Comparison of ENCODE assay signal across 11 mouse cellular contexts in the genomic region with DNA sequence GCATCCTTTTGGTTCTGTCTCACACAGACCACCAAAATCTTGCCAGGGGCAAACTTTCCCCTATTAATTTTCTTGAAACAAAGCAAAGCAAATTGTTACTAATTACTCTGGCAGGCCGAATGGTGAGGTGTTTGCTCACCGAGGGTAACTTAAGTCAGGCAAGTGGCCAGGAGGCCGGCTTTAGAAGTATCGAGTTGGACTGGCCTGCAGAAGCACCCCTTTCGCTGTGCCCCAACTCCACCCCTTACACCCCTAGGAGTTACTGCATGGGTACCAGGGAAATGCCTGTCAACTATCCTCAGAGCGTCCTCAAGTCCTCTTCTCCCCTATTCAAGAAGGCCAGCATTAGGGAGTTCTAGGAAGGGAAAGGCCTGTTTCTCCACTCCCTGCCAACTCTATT. TPM values are rescaled to one million over a fixed set of nuclear protein-coding genes. Genes with fewer than 3 reads are reported as not detected.
DNase-seq lines count a peak whose midpoint lies in the region; ATAC-seq and TF ChIP-seq lines count a peak whose summit lies in the region.
"Had no signal": no experiment of that assay in that cellular context is flagged by ENCODE, and none has a peak within 500 bp of the region (broad histone marks: within the 10 kb centered on the region; RNA-seq: fewer than 3 reads in every experiment).

No protein-coding gene starts in this region.

- peaks cover 60% of the 10 kb centered on the region for H3K4me1 ChIP-seq in hindbrain, embryonic 10.5 days (replicated peaks)
- H3K4me1 ChIP-seq in hindbrain, embryonic 11.5 days (replicated peaks; ENCODE audit: control insufficient read depth, insufficient read depth, low read length): peaks cover 4% of the 10 kb centered on the region; the same call in 1 of the 2 replicates
- peaks cover 21% of the 10 kb centered on the region for H3K4me1 ChIP-seq in stomach, embryonic 16.5 days (ENCODE audit: control insufficient read depth, insufficient read depth, low read length)
- H3K4me1 ChIP-seq in stomach, postnatal 0 days (replicated peaks; ENCODE audit: control insufficient read depth, insufficient read depth): no peaks in the 10 kb centered on the region; the same call in none of the 2 replicates

- H3K27me3 ChIP-seq in hindbrain, embryonic 10.5 days (ENCODE audit: insufficient read depth, poor library complexity, severe bottlenecking): peaks cover 64% of the 10 kb centered on the region
- peaks cover 14% of the 10 kb centered on the region for H3K27me3 ChIP-seq in hindbrain, embryonic 11.5 days (ENCODE audit: control insufficient read depth, insufficient read depth, low read length)
- H3K27me3 ChIP-seq in stomach, embryonic 16.5 days (ENCODE audit: control insufficient read depth, insufficient read depth, low read length): peaks cover 3% of the 10 kb centered on the region; the same call in 1 of the 2 replicates
- no peaks in the 10 kb centered on the region for H3K27me3 ChIP-seq in stomach, postnatal 0 days (ENCODE audit: control insufficient read depth, insufficient read depth, low read length)

- H3K4me2 ChIP-seq in hindbrain, embryonic 11.5 days (replicated peaks; ENCODE audit: low read depth, low read length): no peak overlapping the region
- H3K4me2 ChIP-seq in stomach, embryonic 16.5 days (ENCODE audit: low read depth, low read length): no peak overlapping the region
- no peak overlapping the region for H3K4me2 ChIP-seq in stomach, postnatal 0 days (replicated peaks; ENCODE audit: low read depth)

- no peak for TF ChIP-seq CTCF in stomach, postnatal 0 days (IDR thresholded peaks at IDR 0.05; ENCODE audit: low read depth)

- ATAC-seq in hindbrain, embryonic 11.5 days (ENCODE audit: low FRiP score): no peak
- ATAC-seq in stomach, embryonic 16.5 days (ENCODE audit: insufficient read depth, low FRiP score): no peak
- no peak for ATAC-seq in stomach, postnatal 0 days (ENCODE audit: low FRiP score, low TSS enrichment)

- WGBS in hindbrain, embryonic 10.5 days: 44% methylated on average over 6 of the region's 6 CpGs
- 41% methylated on average over 6 of the region's 6 CpGs for WGBS in hindbrain, embryonic 11.5 days
- 63% methylated on average over 6 of the region's 6 CpGs for WGBS in stomach, embryonic 16.5 days
- WGBS in stomach, postnatal 0 days: 68% methylated on average over 6 of the region's 6 CpGs

- no peak overlapping the region for H3K27ac ChIP-seq in hindbrain, embryonic 10.5 days
- H3K27ac ChIP-seq in hindbrain, embryonic 11.5 days (ENCODE audit: low read depth, low read length): no peak overlapping the region
- 0 out of 2 replicates have a peak overlapping the region, but pooled peaks have one; percentile 25 for H3K27ac ChIP-seq in stomach, embryonic 16.5 days (ENCODE audit: low read length)
- H3K27ac ChIP-seq in stomach, postnatal 0 days (replicated peaks): no peak overlapping the region

- peak overlapping the region; percentile 63 for H3K4me3 ChIP-seq in hindbrain, embryonic 10.5 days
- H3K4me3 ChIP-seq in hindbrain, embryonic 11.5 days (ENCODE audit: low read depth, low read length): no peak overlapping the region
- no peak overlapping the region for H3K4me3 ChIP-seq in stomach, embryonic 16.5 days (replicated peaks; ENCODE audit: low read length)
- no peak overlapping the region for H3K4me3 ChIP-seq in stomach, postnatal 0 days (ENCODE audit: low read depth, low read length)

- no peak for TF ChIP-seq EP300 in stomach, postnatal 0 days (optimal IDR thresholded peaks at IDR 0.05)

- DNase-seq in cerebellum, adult 9-11 months: peak; percentile 53
- no peak for DNase-seq in cerebellum, postnatal 10 days
- DNase-seq in hindbrain, embryonic 10.5 days (ENCODE audit: low spot score): no peak
- no peak for DNase-seq in hindbrain, embryonic 11.5 days (ENCODE audit: low spot score)
- DNase-seq in stomach, postnatal 0 days (ENCODE audit: low spot score): no peak
- no peak for DNase-seq in adrenal gland, postnatal 4 days (ENCODE audit: low spot score in 2 of 2)
- DNase-seq in gastrocnemius, postnatal 25 days: no peak
- DNase-seq: kidney, adult 18-20 months; left cerebral cortex, postnatal 4 days had no signal

- H3K36me3 ChIP-seq in hindbrain, embryonic 10.5 days: no peaks in the 10 kb centered on the region
- H3K36me3 ChIP-seq in hindbrain, embryonic 11.5 days (ENCODE audit: control insufficient read depth, insufficient read depth, low read length): no peaks in the 10 kb centered on the region
- H3K36me3 ChIP-seq in stomach, embryonic 16.5 days (ENCODE audit: control insufficient read depth, insufficient read depth, low read length): no peaks in the 10 kb centered on the region
- H3K36me3 ChIP-seq in stomach, postnatal 0 days (ENCODE audit: control insufficient read depth, insufficient read depth, low read length): no peaks in the 10 kb centered on the region

- H3K9me3 ChIP-seq in hindbrain, embryonic 10.5 days: no peaks in the 10 kb centered on the region
- H3K9me3 ChIP-seq in hindbrain, embryonic 11.5 days (ENCODE audit: control insufficient read depth, low read length): no peaks in the 10 kb centered on the region
- no peaks in the 10 kb centered on the region for H3K9me3 ChIP-seq in stomach, embryonic 16.5 days (replicated peaks; ENCODE audit: control insufficient read depth, low read length)
- H3K9me3 ChIP-seq in stomach, postnatal 0 days (ENCODE audit: control insufficient read depth, low read length): no peaks in the 10 kb centered on the region

- H3K9ac ChIP-seq in hindbrain, embryonic 11.5 days (ENCODE audit: low read depth, low read length): no peak overlapping the region
- H3K9ac ChIP-seq in stomach, embryonic 16.5 days (ENCODE audit: low read length): no peak overlapping the region
- no peak overlapping the region for H3K9ac ChIP-seq in stomach, postnatal 0 days (ENCODE audit: low read length)

RNA-seq across cellular contexts. Expression of a gene that starts 0.8 kb away (rescaled TPM):
- 2.1 and 4.3 TPM in 2 replicates for polyA plus RNA-seq in hindbrain, embryonic 10.5 days (2016; fragmentation: Nextera tagmentation; extraction: Ambion mirVana)
- 1.2 and 1.3 TPM in 2 replicates for polyA plus RNA-seq in hindbrain, embryonic 11.5 days (2014; fragmentation: Nextera tagmentation; extraction: Ambion mirVana)
- polyA plus RNA-seq in stomach, embryonic 16.5 days (2015; fragmentation: Nextera tagmentation; extraction: Ambion mirVana): 3.1 and 4.9 TPM in 2 replicates
- 2.8 and 2.9 TPM in 2 replicates for polyA plus RNA-seq in stomach, postnatal 0 days (2015; fragmentation: Nextera tagmentation; extraction: Ambion mirVana)
- 1 to 10 TPM; 3.5 to 3.8 TPM for total RNA-seq in adrenal gland, postnatal 4 days (2021)
- 1 to 10 TPM; 2.6 to 6.0 TPM for total RNA-seq in gastrocnemius, postnatal 25 days (2021)
- total RNA-seq: megakaryocyte progenitor cell, adult 5-6 weeks had no signal

RNA-seq across cellular contexts. Expression of a gene that starts 16.2 kb away (rescaled TPM):
- polyA plus RNA-seq in hindbrain, embryonic 10.5 days (2016; fragmentation: Nextera tagmentation; extraction: Ambion mirVana): 42.0 and 49.6 TPM in 2 replicates
- 40.7 and 45.6 TPM in 2 replicates for polyA plus RNA-seq in hindbrain, embryonic 11.5 days (2014; fragmentation: Nextera tagmentation; extraction: Ambion mirVana)
- 29.1 and 33.0 TPM in 2 replicates for polyA plus RNA-seq in stomach, embryonic 16.5 days (2015; fragmentation: Nextera tagmentation; extraction: Ambion mirVana)
- polyA plus RNA-seq in stomach, postnatal 0 days (2015; fragmentation: Nextera tagmentation; extraction: Ambion mirVana): 14.7 and 16.0 TPM in 2 replicates
- total RNA-seq in adrenal gland, postnatal 4 days (2021): 10 to 100 TPM; 22.4 to 24.6 TPM
- total RNA-seq in gastrocnemius, postnatal 25 days (2021): 1 to 10 TPM; 7.8 to 8.1 TPM
